Mouse (Mus musculus): ENCODE results near the gene Large2. TPM values are rescaled to one million over a fixed set of nuclear protein-coding genes. Genes with fewer than 3 reads are reported as not detected.

Gene Large2
- total RNA-seq, 2 experiments from 2014 or later, result 0.72 to 1.0 TPM

GRCm38 (mm10) chr2:92349589-92350425 is 24.9 kb downstream of the Large2 start:
- TF ChIP-seq CTCF (IDR thresholded peaks at IDR 0.05), result no peak
- no peak overlapping the region for H3K4me3 ChIP-seq
- peak overlapping the region; percentile 17; the same call in 1 of the 2 replicates for H3K27ac ChIP-seq
- no peak for DNase-seq (ENCODE audit: extremely low spot score in 1 of 2, low spot score in 2 of 2)
- intact Hi-C loops (cut with DNase I), result no loop called here

GRCm38 (mm10) chr2:92347191-92347590 is 27.5 kb downstream of the Large2 start:
- H3K4me3 ChIP-seq, result no peak overlapping the region
- no peak for DNase-seq (ENCODE audit: extremely low spot score in 1 of 2, low spot score in 2 of 2)
- intact Hi-C loops (cut with DNase I), result no loop called here
- H3K27ac ChIP-seq, result no peak overlapping the region
- TF ChIP-seq CTCF (IDR thresholded peaks at IDR 0.05), result no peak

- TF ChIP-seq CTCF (IDR thresholded peaks at IDR 0.05), result no peak
- intact Hi-C loops (cut with DNase I), result loop anchor here (5.0 kb wide), 1 partner anchor 115 kb away; no protein-coding TSS in a partner anchor
Observed at GRCm38 (mm10) chr2:92342418-92342817, 32.3 kb downstream of the Large2 start.

GRCm38 (mm10) chr2:92331871-92332270 is 42.8 kb downstream of the Large2 start:
- no peak overlapping the region for H3K4me3 ChIP-seq
- no peak overlapping the region for H3K27ac ChIP-seq
- intact Hi-C loops (cut with DNase I), result loop anchor here (1.0 to 5.0 kb wide), 3 partner anchors 37 to 345 kb away; no protein-coding TSS in a partner anchor
- no peak for TF ChIP-seq CTCF (IDR thresholded peaks at IDR 0.05)
- no peak for DNase-seq (ENCODE audit: extremely low spot score in 1 of 2, low spot score in 2 of 2)

More at GRCm38 (mm10) chr2:92342418-92342817, 32.3 kb downstream of the Large2 start:
- Histone ChIP-seq H3K27ac (no peak overlapping the region), H3K4me3 (no peak overlapping the region)
- no peak for DNase-seq (ENCODE audit: extremely low spot score in 1 of 2, low spot score in 2 of 2)

- no peak for DNase-seq (ENCODE audit: extremely low spot score in 1 of 2, low spot score in 2 of 2)
- intact Hi-C loops (cut with DNase I), result loop anchor here (1.0 to 5.0 kb wide), 3 partner anchors 36 to 344 kb away; no protein-coding TSS in a partner anchor
- Histone ChIP-seq H3K4me3 (no peak overlapping the region), H3K27ac (no peak overlapping the region)
- no peak; the same call in 1 of the 2 replicates for TF ChIP-seq CTCF (IDR thresholded peaks at IDR 0.05)
Observed at GRCm38 (mm10) chr2:92331410-92331809, 43.3 kb downstream of the Large2 start.

GRCm38 (mm10) chr2:92330840-92331239 is 43.8 kb downstream of the Large2 start:
- Histone ChIP-seq H3K4me3 (no peak overlapping the region), H3K27ac (no peak overlapping the region)
- peak; percentile 30 to 36 for DNase-seq (ENCODE audit: extremely low spot score in 1 of 2, low spot score in 2 of 2)
- peak; percentile 75 for TF ChIP-seq CTCF (IDR thresholded peaks at IDR 0.05)
- intact Hi-C loops (cut with DNase I), result loop anchor here (1.0 to 5.0 kb wide), 3 partner anchors 36 to 344 kb away; no protein-coding TSS in a partner anchor

- H3K27ac ChIP-seq, result no peak overlapping the region
- no peak for DNase-seq (ENCODE audit: extremely low spot score in 1 of 2, low spot score in 2 of 2)
- H3K4me3 ChIP-seq, result no peak overlapping the region
- no peak for TF ChIP-seq CTCF (IDR thresholded peaks at IDR 0.05)
- intact Hi-C loops (cut with DNase I), result no loop called here
Observed at GRCm38 (mm10) chr2:92328206-92328605, 46.5 kb downstream of the Large2 start.

- Histone ChIP-seq H3K27ac (no peak overlapping the region), H3K4me3 (no peak overlapping the region)
- no peak for DNase-seq (ENCODE audit: extremely low spot score in 1 of 2, low spot score in 2 of 2)
- TF ChIP-seq CTCF (IDR thresholded peaks at IDR 0.05), result no peak
- intact Hi-C loops (cut with DNase I), result no loop called here
Observed at GRCm38 (mm10) chr2:92327601-92328000, 47.1 kb downstream of the Large2 start.

- intact Hi-C loops (cut with DNase I), result no loop called here
- no peak overlapping the region for H3K4me3 ChIP-seq
- H3K27ac ChIP-seq, result no peak overlapping the region
- no peak for DNase-seq (ENCODE audit: extremely low spot score in 1 of 2, low spot score in 2 of 2)
- TF ChIP-seq CTCF (IDR thresholded peaks at IDR 0.05), result no peak
Observed at GRCm38 (mm10) chr2:92326221-92326620, 48.4 kb downstream of the Large2 start.

GRCm38 (mm10) chr2:92325676-92326075 is 49.0 kb downstream of the Large2 start:
- no peak for DNase-seq (ENCODE audit: extremely low spot score in 1 of 2, low spot score in 2 of 2)
- no peak for TF ChIP-seq CTCF (IDR thresholded peaks at IDR 0.05)
- Histone ChIP-seq H3K27ac (no peak overlapping the region), H3K4me3 (no peak overlapping the region)
- intact Hi-C loops (cut with DNase I), result no loop called here

GRCm38 (mm10) chr2:92322669-92323068 is 52.0 kb downstream of the Large2 start:
- TF ChIP-seq CTCF (IDR thresholded peaks at IDR 0.05), result peak; percentile 58
- no peak for DNase-seq (ENCODE audit: extremely low spot score in 1 of 2, low spot score in 2 of 2)
- intact Hi-C loops (cut with DNase I), result no loop called here
- Histone ChIP-seq H3K27ac (no peak overlapping the region), H3K4me3 (no peak overlapping the region)

GRCm38 (mm10) chr2:92317228-92317627 is 57.4 kb downstream of the Large2 start:
- intact Hi-C loops (cut with DNase I), result no loop called here
- no peak for DNase-seq (ENCODE audit: extremely low spot score in 1 of 2, low spot score in 2 of 2)
- no peak overlapping the region for H3K27ac ChIP-seq
- TF ChIP-seq CTCF (IDR thresholded peaks at IDR 0.05), result no peak
- no peak overlapping the region for H3K4me3 ChIP-seq

Data from left cerebral cortex, adult 2 months (tissue).